In the genomic region with DNA sequence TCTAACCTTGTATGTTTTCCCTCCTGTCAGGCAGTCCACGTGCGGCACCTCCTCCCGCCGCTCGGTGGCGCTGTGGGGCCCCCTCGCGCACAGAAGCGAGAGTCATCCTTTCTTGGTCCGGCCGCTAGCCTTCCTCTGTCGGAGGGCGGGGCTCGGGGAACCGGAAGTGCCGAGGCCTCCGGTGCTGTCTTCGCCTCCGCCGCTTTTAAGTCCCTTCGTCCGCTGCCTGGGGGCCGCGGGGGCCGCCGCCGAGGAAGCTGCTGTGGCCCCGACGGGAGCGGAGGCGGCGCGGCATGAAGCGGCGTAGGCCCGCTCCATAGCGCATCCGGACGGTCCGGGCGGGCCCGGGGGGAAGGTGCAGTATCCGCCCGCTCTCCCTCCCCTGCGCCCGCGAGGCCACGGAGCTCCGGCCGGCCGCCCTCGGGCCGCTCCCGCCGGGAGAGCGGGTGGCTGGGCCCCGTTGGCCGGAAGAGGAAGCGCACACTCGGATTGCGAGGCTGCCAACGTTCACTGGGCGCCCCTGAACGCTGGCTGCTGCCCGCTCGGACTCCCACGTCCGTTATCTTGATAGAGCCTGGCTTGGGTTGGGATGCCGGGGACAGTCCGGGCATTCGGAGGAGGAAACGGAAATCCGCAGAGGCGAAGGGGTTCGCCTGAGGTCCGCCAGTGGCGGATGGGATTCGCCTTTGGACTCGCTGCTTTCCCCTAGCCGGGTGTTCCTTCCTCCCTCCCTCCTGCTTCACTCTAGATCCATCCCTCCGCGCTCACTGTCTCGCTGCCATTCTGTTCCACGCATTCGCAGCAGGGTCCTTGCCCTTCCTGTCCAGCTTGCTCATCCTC, we compare ENCODE assay signal across 8 mouse cellular contexts. TPM values are rescaled to one million over a fixed set of nuclear protein-coding genes. Genes with fewer than 3 reads are reported as not detected.
A peak's percentile ranks its signal among the peaks of the same experiment; 100 is the strongest.
DNase-seq lines count a peak whose midpoint lies in the region; ATAC-seq lines count a peak whose summit lies in the region.

Dpp8 (plus strand) TSS at position 146 of the 840 bp plus-strand sequence.

- DNase-seq in adipocyte (ENCODE audit: low spot score), result peak; percentile 91
- peak; percentile 94 for DNase-seq in embryo, embryonic 10 days (ENCODE audit: low spot score)
- peak; percentile 94 for DNase-seq in gastrocnemius, postnatal 14 days
- peak; percentile 88 to 96 for DNase-seq in left cerebral cortex, postnatal 10 days (ENCODE audit: extremely low spot score in 1 of 2, low spot score in 2 of 2)
- DNase-seq in right cerebral cortex, postnatal 25 days, result peak; percentile 92
- peak; percentile 89 to 93 for DNase-seq in urinary bladder, postnatal 4 days (ENCODE audit: low spot score in 2 of 2)

- peak; percentile 92 for ATAC-seq in inflammation-experienced regulatory T-cells, adult 6 months
- peak; percentile 95 for ATAC-seq in megakaryocyte-erythroid progenitor cell, adult 5-6 weeks (replicated peaks; ENCODE audit: low FRiP score, low TSS enrichment, poor library complexity, severe bottlenecking)

- intact Hi-C loops in gastrocnemius, postnatal 14 days (cut with DNase I; ENCODE audit: low total_unique reads), result no loop called here
- intact Hi-C loops in left cerebral cortex, postnatal 10 days (cut with DNase I), result no loop called here

RNA-seq across cellular contexts. Expression of gene Dpp8, which starts in this region (rescaled TPM):
- total RNA-seq in gastrocnemius, postnatal 14 days (2021), result 100 to 1,000 TPM; 102 to 112 TPM
- 10 to 100 TPM; 18.2 to 26.5 (median 25.0) TPM for polyA plus RNA-seq in inflammation-experienced regulatory T-cells, adult 6 months (2017; shearing (Covaris generic))
- total RNA-seq in left cerebral cortex, postnatal 10 days (2021), result 100 to 1,000 TPM; 128 to 131 TPM
- 76.5 and 88.9 TPM in 2 replicates for total RNA-seq in megakaryocyte-erythroid progenitor cell, adult 5-6 weeks (2014; fragmentation: Nextera tagmentation)
- 77.5 and 95.5 TPM in 2 replicates for total RNA-seq in megakaryocyte-erythroid progenitor cell, adult 5-6 weeks (2017)

Comparison
In these comparisons a context has a peak if more than half of its experiments do, and no peak if none do; other contexts are left out.
1. Peak in every context shown above with its lines: DNase-seq and ATAC-seq.